Mouse (Mus musculus) activated CD4-positive, CD25-positive, alpha-beta regulatory T cell, adult 4 months (primary cell): ENCODE measurements around the gene Per1. TPM values are rescaled to one million over a fixed set of nuclear protein-coding genes. Genes with fewer than 3 reads are reported as not detected.

ENCODE experiments used
- ATAC-seq: one replicate; pipeline ENCODE4 v1.8.0; 2017
- polyA plus RNA-seq, 2 experiments: library from polyadenylated mRNA; unstranded; fragments of 100-300 nt; shearing (Covaris generic); gene quantifications; one replicate each; pipeline ENCODE4 v1.2.1; 2017

Gene Per1
- polyA plus RNA-seq, 2 experiments from 2014 or later = 4.5 to 6.7 TPM

DNA sequence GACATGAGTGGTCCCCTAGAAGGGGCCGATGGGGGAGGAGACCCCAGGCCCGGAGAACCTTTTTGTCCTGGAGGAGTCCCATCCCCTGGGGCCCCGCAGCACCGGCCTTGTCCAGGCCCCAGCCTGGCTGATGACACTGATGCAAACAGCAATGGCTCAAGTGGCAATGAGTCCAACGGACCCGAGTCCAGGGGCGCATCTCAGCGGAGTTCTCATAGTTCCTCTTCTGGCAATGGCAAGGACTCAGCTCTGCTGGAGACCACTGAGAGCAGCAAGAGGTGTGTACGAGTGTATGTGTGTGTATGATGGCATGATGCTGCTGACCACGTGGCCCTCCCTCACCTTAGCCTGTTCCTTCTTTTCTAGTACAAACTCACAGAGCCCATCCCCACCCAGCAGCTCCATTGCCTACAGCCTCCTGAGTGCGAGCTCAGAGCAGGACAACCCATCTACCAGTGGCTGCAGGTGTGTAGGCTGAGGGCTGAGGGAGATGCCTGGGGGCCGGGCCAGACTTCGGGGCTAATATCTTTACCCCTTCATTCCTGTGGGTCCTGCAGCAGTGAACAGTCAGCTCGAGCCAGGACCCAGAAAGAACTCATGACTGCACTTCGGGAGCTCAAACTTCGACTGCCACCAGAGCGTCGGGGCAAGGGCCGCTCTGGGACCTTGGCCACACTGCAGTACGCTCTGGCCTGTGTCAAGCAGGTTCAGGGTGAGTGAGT is 5.8 kb downstream of the Per1 start:
- no peak for ATAC-seq

DNA sequence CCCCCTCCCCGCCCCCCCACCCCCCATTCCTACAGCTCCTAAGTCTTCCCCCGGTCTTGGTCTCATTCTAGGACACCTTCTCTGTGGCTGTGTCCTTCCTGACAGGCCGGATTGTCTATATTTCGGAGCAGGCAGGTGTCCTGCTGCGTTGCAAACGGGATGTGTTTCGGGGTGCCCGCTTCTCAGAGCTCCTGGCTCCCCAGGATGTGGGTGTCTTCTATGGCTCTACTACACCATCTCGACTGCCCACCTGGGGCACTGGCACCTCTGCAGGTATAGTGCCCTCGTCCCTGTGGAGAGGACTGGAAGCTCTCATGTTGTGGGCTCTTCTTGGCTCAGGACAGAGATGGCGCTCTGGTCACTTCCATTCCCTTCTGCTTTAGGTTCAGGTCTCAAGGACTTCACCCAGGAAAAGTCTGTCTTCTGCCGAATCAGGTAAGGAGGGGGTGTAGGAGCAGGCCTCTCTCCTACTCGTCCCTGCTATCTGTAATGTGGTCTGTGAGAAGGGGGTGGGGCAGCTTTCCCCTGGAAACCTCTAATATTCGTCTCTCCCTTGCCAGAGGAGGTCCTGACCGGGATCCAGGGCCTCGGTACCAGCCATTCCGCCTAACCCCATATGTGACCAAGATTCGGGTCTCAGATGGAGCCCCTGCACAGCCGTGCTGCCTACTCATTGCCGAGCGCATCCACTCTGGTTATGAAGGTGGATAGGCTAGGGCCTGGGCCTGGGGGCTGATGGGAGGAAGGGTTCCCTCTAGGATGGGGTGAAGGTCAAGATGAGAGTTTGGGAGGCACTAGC is 6.8 kb downstream of the Per1 start:
- no peak for ATAC-seq

DNA sequence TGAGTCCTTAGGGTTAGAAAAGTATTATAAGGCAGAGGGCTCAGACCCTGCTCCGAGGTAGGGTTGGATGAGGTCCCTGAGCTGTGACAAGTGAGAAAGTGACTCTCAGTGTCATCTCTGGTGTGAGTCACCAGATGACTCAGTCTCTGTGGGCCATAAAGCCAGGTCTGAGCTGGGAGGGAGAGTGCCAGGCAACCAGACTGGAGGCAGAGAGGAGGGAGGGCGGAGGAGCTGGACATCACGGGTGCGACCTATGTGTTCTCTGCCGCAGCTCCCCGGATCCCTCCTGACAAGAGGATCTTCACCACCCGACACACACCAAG is 7.3 kb downstream of the Per1 start:
- ATAC-seq = no peak

DNA sequence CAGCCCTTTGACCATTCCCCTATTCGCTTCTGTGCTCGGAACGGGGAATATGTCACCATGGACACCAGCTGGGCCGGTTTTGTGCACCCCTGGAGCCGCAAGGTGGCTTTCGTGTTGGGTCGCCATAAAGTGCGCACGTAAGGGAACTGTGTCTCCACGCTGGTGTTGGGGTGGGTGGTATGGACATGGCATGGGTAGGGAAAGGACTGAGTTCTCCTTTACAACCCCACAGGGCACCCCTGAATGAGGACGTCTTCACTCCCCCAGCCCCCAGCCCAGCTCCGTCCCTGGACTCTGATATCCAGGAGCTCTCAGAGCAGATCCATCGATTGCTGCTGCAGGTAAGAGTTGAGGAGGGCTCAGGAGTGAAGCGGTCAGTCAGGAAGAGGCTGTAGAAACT is 8.1 kb downstream of the Per1 start:
- no peak for ATAC-seq

DNA sequence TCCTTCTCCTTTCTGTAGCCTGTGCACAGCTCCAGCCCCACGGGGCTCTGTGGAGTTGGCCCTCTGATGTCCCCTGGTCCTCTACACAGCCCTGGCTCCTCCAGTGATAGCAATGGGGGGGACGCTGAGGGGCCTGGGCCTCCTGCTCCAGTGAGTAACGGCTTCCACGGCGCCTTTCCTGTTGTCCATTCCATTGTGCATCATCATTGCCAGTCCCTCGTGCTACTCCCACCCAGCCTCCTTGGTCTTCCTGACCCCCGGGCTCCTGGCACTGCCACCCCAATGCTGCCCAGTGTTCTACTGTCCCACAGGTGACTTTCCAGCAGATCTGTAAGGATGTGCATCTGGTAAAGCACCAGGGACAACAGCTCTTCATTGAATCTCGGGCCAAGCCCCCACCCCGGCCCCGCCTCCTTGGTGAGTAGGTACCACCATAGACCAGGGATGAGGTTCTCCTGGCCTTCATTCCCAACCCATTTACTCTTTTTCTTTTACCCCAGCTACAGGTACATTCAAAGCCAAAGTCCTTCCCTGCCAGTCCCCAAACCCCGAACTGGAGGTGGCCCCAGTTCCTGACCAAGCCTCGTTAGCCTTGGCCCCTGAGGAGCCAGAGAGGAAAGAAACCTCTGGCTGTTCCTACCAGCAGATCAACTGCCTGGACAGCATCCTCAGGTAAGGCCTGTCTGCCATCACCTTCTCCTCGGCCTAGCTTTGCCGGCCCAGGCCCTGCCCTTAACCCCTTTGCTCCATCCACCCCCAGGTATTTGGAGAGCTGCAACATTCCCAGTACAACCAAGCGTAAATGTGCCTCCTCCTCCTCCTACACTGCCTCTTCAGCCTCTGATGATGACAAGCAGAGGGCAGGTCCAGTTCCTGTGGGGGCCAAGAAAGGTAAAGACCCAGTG is 8.8 kb downstream of the Per1 start:
- ATAC-seq = no peak

DNA sequence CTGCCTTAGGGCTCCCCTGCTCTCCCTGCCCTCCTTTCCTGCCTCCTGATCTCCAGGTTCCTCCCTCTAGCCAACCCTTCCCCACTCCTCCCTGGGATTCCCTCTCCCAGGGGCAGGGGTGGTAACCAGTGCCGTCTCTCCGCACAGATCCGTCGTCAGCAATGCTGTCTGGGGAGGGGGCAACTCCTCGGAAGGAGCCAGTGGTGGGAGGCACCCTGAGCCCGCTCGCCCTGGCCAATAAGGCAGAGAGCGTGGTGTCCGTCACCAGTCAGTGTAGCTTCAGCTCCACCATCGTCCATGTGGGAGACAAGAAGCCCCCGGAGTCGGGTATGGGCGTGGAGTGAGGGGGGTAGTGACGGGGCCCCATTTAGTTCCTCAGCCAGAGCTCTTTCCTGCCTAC is 9.5 kb downstream of the Per1 start:
- ATAC-seq = no peak

DNA sequence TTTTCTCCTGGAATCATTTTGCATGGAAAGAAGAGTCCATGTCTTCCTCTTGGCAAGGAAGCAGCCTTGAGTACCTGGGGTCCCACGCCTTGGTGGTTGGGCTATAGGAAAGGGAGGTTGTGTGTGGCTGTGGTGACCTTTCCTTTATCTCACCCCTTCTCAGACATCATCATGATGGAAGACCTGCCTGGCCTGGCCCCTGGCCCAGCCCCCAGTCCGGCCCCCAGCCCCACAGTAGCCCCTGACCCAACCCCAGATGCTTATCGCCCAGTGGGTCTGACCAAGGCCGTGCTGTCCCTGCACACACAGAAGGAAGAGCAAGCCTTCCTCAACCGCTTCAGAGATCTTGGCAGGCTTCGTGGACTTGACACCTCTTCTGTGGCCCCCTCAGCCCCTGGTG is 10.2 kb downstream of the Per1 start:
- ATAC-seq = no peak

DNA sequence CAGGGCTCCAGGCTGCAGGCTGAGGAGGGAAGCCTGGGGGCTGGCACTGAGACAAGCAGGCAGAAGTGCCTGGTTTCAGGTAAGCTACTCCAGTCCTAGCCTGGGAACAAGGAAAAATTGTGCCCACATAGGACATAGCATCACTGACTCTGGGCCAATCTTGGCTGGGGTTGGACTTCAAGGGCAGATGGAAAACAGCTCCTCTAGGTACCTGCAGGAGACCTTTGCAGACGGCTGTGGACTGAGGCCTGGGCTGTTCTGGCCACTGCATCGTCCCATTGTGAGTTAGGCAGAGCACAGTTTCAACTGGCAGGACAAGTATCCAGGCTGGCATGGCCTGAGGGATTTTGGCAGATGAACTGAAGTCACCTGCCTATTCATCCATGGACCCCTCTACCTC is 10.8 kb downstream of the Per1 start:
- no peak for ATAC-seq

DNA sequence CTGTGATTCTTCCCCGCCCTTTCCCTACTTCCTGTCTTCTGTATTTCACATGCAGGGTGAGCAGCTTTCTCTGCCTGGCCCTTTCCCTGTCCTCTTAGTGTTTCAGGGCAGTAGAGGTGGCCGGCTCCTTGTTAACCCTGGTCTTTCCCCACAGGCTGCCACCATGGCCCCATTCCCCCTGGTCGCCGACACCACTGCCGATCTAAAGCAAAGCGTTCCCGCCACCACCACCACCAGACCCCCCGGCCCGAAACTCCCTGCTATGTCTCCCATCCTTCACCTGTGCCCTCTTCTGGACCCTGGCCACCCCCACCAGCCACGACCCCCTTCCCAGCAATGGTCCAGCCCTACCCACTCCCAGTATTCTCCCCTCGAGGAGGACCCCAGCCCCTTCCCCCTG is 11.3 kb downstream of the Per1 start:
- ATAC-seq = no peak

DNA sequence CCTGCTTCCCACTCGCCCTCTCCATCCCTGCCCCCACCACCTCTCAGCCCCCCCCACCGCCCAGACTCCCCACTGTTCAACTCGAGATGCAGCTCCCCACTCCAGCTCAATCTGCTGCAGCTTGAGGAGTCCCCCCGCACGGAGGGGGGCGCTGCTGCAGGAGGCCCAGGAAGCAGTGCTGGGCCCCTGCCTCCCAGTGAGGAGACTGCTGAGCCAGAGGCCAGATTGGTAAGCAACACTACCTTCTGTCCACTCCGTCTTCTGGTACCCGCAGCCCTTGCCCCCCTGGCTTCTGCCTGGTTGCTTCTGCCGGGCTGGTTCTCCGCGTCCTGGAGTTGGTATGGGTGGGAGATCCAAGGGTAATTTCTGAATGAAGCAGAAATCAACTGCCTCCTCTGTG is 11.8 kb downstream of the Per1 start:
- ATAC-seq = no peak

DNA sequence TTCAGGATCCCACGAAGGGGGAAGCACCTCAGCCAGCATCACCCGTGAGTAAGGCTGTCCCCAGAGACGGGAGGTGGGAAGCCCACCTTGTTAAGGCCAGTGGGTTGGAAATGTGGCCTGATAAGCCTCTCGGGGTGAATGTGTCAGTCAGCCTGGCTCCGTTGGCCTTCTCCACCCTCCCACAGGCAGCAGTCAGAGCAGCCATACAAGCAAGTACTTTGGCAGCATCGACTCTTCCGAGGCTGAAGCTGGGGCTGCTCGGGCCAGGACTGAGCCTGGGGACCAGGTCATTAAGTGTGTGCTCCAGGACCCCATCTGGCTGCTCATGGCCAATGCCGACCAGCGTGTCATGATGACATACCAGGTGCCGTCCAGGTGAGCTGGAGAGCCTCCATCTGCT is 12.7 kb downstream of the Per1 start:
- ATAC-seq = no peak

DNA sequence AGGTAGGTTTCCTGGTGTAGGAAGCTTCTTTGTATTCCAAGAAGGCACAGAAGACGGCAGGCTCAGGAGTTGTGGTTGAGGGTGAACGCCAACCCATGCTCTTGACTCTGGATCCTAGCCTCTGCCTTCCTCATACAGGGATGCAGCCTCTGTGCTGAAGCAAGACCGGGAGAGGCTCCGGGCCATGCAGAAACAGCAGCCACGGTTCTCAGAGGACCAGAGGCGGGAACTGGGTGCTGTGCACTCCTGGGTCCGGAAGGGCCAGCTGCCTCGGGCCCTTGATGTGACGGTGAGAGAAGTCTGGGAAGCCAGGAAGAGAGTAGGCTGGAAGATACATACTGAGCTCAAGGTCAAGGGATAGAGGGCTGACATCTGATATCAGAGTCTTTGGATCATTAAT is 13.2 kb downstream of the Per1 start:
- ATAC-seq = no peak

DNA sequence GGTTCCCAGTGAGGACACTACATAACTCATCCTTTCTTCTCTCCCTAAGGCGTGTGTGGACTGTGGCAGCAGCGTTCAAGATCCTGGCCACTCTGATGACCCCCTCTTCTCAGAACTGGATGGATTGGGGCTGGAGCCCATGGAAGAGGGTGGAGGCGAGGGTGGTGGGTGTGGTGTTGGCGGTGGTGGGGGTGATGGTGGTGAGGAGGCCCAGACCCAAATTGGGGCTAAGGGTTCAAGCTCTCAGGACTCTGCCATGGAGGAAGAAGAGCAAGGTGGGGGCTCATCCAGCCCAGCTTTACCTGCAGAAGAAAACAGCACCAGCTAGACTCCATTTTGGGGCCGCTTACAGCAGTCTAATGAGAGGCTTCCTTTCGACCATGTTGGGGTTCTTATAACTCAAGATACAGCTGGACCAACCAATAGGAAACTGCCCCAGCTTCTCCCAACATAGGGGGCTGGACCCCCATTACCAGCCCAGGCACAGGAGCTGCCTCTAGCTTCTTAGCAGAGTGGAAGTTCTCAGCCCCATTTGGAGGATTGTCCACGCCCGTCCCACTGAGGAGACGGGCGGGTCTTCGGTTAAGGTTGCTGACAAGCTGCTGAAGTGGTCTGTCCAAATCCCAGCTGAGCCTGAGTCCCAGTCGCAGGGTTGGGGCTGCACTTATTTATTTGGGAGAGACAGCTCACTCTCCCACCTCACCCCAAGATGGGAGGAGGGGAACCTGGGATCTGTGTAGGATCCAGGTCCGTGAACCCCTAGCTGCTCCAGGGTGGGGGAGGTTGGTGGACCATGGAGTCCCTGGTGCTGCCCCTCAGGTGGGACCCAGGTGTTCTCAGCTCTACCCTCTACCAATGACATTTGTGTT is 14.2 kb downstream of the Per1 start:
- ATAC-seq = no peak

DNA sequence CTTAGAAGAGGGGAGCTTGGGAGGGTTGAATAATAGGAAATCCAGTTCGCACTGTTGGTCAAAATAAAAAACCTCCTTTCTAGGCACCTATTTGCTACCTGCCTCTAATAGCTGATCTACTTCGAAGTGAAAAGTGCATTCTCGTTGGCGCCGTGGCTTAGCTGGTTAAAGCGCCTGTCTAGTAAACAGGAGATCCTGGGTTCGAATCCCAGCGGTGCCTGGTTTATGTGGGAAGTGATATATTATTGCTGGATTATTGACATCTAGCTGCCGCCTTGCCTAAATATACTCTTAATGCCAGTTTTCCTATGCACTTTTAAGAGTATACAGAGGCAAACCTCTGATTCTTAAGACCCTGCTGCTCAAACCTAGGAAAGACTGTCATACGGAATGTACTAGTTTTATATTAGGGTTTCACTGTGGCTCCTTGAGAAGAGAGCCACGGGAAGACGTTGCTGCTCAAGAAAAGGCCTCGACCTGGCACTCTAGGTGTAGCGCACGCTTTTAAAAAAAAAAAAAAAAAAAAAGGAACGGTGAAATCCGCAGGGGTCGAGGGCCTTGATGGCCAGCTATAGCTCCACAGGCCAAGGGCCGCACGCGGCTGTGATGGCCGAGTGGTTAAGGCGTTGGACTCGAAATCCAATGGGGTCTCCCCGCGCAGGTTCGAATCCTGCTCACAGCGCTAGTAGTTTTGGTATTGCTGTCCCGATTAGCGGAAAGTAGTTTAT is 15.5 kb downstream of the Per1 start:
- ATAC-seq = peak; percentile 49

DNA sequence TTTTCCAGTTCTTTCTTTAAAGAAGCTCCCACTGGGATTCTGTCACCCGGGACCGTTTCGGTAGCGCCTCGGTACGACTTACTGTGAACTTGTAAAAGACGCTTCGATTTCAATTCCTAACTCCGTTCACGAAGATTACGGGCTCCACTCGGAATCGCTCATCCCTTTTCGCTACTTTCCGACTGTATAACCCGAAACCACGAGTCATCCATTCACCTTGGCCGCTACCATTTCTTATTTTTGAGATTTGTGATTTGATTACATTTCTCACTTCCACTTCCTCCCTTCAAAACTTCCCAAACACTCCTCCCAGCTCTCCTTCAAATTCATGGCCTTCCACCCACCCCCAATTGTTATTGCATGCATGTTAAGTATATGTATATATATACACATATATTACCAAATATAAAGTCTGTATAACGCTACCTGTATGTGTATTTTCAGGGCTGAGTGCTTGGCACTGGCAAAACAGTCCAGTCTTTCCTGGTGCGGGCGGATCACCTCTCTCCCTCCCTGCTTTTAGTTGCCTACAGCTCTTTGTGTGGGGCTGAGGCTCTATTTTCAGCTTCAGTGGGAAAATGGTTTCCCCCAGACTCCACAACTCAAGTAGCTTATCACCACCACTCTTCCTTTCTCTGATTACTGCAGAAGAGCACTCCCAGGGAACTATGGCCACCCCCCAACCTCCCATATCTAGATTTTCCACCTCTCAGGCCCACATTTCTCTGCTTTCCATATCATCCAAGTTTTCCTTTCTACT is 16.2 kb downstream of the Per1 start:
- no peak for ATAC-seq

DNA sequence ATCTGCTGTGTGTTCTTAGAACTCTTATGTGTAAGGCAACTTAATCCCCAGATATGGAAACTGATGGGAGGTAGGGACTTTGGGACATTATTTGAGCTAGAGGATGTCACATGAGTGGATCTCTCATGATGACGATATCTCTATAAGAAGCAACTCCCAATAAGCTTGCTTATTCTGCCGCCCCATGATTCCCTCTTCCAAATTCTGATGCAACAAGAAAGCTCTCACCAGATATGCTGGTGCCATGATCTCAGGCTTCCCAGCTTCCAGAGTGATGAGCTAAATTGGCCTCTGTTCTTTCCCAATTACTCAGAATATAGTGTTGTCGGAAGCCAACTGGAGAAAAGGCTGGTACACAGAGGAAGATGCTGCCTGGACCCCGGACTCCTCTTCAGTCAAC is 16.8 kb downstream of the Per1 start:
- no peak for ATAC-seq

DNA sequence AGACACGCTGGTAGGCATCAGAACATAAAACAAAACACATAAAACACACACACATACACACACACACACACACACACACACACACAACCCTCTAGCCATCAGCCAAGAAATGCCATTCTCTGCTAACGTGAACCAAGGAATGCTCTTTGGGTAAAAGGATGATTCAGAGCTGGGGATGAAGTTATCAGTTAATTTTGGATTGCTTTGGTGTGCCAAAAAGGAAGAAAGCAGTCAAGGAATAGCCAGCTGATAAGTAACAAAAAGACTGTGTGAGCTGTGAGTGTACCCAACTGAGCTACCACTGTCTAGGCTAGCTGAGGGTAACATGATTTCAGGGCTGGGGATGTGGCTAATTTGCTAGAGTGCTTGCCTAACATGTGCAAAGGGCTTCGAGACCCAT is 19.0 kb downstream of the Per1 start:
- no peak for ATAC-seq

DNA sequence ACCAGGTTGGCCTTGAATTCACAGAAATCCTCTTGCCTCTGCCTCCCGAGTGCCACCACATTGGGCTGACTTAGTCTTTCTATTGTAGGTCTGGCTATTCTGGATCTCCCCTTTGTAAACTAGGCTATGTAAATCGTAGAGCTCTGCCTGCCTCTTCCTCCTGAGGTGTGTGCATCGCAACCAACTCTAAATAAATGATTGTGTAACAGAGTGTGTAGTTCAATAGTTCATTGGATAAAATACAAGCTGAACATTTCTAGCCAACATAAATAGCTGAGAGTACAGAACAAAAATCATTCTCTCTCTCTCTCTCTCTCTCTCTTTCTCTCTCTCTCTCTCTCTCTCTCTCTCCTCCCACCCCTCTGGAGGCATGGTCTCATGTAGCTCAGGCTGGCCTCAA is 19.6 kb downstream of the Per1 start:
- ATAC-seq = no peak

DNA sequence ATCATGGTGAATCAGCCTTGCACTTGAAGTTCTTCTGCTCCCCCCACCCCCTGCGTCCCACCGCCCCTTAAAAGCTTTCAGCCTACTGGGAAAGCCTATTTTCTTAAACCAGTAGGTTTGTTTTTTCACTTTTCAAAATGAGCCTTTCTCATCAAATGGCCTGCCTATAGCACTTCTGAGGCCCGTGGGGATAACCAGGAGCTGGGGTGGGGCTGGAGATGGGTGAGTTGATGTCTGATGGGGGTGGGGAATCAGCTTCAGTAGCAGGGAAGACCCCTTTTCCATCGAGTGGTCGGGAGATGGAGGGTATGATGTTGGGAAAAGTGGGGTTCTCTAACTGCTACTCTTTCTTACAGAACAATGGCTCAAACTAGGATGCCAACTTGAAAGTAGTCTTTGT is 21.8 kb downstream of the Per1 start:
- no peak for ATAC-seq

DNA sequence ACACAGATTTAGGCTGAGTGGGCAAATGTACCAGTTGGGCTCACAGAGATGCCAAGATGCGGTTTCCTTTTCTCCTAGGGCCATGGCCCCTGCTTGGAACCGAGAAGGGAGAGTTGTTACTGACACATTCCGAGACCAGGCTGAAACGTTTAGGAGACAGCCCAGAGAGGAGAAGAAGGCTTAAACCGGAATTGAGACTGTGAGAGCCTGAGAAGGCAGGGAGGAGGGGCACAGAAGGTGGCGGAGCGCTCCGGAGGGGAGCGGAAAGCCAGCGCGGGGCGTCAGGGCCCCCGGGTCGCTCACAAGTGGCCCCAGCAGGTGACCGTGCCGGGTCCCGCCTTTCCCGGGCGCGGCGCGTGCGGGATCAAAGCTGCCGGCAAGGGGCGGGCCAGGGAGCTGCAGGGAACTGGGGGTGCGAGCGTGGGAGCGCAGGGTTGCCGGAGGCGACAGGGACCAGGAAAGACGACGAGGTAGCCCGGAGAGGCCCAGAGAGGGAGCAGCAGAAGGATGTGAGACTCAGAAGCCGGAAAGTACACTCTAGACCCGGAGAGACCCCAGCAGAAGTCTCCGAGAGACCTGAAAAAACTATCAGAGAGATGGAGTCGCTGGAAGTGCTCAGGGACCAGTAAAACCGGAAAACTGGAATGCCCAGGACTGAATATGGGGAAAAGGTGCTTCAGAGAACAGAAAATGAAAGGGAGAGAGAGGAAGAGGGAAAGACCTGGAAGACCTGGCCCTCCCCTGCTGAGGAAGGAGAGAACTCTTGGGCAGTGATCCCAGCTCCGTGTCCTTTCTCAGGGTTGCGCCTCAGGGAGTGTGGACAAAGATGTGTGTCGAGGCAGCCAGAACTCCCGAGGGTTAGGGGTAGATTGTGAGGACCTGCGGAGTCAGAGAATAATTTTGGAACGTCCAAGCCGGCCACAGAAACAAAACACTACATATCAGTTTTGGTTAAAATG is 23.0 kb downstream of the Per1 start:
- peak; percentile 37 for ATAC-seq
